Mouse (Mus musculus) splenic B cell, adult 2 months (primary cell): Measurements from ENCODE around the gene Olfr574.

Experiments used
- DNase-seq: peaks from one replicate; pipeline ENCODE4 v3.0.0-alpha.2; 2011; ENCODE audit warnings: low read depth, low spot score
- H3K27me3 ChIP-seq: 2 replicates; pipeline ENCODE4 v1.6.1; 2012; ENCODE audit warnings: mild to moderate bottlenecking, low read length, moderate library complexity, mixed read lengths; ENCODE audit not compliant: control insufficient read depth, poor library complexity, insufficient read depth, severe bottlenecking
- H3K36me3 ChIP-seq: 2 replicates; pipeline ENCODE4 v1.6.1; 2012; ENCODE audit warnings: mild to moderate bottlenecking, low read length, moderate library complexity, mixed read lengths; ENCODE audit not compliant: control insufficient read depth, poor library complexity, insufficient read depth, severe bottlenecking

The Olfr574 gene

DNA sequence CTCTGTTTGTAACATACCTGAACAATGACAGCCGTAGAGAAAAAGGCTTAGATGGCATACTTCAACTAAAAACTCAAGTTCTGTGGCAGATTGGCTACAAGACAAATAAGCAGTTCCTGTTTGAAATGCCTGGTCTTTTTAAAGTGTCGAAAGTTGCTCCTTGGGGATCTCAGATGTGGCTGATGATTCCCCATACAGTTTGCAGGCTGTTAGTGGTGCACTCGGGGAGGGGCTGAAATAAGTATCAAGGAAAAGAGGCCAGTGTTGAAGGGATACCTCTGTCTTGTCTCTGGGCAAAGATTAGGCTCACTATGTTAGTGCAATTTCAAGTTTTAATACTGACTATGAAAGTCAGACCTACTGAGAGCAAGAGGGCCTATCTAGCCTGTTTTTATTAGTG is 41.0 kb downstream of the Olfr574 start, which contains the start of gene Olfr578:
TSS of gene Olfr578 (minus strand) at position 101 of the 400 bp plus-strand sequence.
- DNase-seq, result no peak
- Histone ChIP-seq H3K27me3 (no peaks in the 10 kb centered on the region), H3K36me3 (no peaks in the 10 kb centered on the region)
